Mouse (Mus musculus): ENCODE measurements around the gene Magi2. TPM values are rescaled to one million over a fixed set of nuclear protein-coding genes. Genes with fewer than 3 reads are reported as not detected.

Magi2 gene
- total RNA-seq, 2 experiments from 2014 or later = 0.08 to 0.91 TPM

GRCm38 (mm10) chr5:20578666-20579065 is 1351.8 kb downstream of the Magi2 start:
- no peak for ATAC-seq (replicated peaks; ENCODE audit: poor library complexity)

DNA sequence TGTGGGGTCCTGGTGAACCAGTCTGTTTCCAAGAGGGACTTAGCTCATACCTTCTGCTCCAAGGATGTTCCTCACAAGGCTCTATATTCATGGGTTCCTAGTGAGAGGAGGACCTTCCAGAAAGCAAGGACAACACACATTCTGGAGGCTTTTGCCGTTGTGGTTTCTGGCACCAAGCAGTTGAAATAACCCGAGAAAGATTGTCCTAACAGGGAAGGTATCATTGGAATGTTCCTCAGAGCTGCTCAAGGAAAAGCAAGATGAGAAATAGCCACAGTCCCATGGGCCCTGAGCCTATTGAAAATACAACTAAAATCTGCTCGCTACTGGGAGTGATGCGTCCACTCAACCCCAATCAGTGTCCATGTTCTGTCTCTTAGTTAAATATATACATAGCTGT is 1353.8 kb downstream of the Magi2 start:
- no peak for ATAC-seq (replicated peaks; ENCODE audit: poor library complexity)

DNA sequence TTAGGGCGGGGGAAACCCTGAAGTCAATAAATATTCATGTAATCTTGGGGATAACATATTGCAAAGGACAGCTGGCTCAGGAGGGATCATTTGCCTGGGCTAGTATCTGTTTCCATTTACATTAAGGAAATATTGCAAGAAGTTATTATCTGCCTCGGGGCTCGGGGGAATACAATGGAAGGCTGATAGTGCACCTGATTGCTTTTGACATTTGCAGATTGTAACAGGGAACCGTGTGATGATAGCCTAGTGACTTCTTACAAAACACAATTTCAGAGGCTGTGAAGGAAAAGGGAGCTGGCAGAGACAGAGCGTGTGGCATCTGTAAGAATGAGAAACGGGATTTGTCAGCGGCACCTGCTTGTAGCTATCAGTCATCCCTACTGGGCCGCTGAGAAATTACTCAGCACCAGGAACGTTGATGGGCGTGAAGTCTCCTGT is 1356.2 kb downstream of the Magi2 start:
- ATAC-seq (replicated peaks; ENCODE audit: poor library complexity) = no peak

GRCm38 (mm10) chr5:20583639-20584038 is 1356.8 kb downstream of the Magi2 start:
- no peak for ATAC-seq (replicated peaks; ENCODE audit: poor library complexity)

- no peak for ATAC-seq (replicated peaks; ENCODE audit: poor library complexity)
Observed at GRCm38 (mm10) chr5:20584769-20585168, 1357.9 kb downstream of the Magi2 start.

DNA sequence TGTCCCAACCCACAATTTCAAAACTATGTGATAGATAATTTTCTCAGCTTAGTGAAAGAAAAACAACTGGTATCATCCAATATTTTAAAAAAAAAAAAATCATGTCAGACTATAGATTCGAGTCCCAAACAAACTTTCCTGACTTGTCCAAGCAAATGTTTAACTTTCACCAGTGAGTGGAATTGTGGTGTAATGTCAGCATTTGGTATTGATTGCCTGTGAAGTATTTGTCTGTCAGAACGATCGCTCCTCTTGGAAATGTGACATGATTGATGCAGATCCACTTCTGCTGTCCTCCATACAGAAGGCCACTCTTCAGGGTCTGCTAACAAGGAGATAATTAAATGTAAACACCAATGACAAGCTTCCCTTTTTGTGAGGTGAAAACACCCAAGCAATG is 1362.9 kb downstream of the Magi2 start:
- ATAC-seq (replicated peaks; ENCODE audit: poor library complexity) = no peak

GRCm38 (mm10) chr5:20598196-20598595 is 1371.4 kb downstream of the Magi2 start:
- no peak for ATAC-seq (replicated peaks; ENCODE audit: poor library complexity)

DNA sequence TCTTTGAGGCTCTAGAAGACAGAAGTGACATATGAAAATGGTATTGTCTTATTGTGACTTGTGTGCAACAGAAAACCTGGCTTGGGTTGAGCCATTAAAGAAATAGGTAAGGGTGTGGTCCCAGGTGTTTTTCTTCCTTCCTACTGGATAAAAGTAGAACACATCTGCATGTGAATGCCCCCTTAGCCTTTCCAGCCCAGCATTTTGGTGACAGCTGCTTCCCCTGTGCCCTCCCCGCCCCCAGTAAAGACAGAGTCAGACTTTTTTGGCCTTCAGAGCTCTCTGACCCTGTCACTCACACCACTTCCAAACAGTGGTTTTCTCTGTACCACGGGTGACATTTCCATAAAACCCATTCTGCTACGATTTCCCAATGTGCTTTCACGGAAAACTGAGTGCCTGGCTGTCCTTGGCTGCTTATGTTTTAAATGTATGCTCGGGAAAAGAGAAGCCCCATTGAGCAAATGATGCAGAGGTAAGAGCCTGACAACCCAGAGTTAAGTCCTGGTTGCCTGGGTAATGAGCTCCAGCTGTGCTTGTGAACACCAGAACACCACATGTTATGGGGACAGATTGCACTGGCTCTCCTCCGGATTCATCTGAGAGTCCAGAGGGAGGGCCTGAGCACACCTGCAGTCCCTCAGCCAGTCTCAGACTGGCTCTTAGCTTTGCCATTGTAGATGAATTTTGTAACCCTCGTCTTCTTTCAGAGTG is 1377.1 kb downstream of the Magi2 start:
- ATAC-seq (replicated peaks; ENCODE audit: poor library complexity) = no peak

DNA sequence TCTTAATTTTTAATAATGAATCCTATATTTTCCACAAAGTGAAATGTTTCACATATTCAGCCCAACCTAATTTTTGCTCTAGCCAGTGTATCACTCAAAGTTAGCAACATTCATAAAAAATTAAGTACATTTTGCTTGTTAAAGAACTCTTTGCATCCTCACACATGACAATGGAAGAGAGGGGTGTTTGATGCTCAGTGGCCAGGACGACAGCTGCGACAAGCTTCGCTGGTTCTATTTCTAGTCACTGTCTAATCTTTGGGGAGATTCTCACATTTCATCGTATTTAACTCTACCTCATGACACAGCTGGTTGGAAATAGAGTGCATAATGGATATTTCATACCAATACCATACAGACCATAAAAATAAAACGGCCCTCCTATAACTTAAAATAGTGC is 1379.7 kb downstream of the Magi2 start:
- ATAC-seq (replicated peaks; ENCODE audit: poor library complexity) = no peak

- ATAC-seq (replicated peaks; ENCODE audit: poor library complexity) = no peak
Observed at GRCm38 (mm10) chr5:20607503-20607902, 1380.7 kb downstream of the Magi2 start.

DNA sequence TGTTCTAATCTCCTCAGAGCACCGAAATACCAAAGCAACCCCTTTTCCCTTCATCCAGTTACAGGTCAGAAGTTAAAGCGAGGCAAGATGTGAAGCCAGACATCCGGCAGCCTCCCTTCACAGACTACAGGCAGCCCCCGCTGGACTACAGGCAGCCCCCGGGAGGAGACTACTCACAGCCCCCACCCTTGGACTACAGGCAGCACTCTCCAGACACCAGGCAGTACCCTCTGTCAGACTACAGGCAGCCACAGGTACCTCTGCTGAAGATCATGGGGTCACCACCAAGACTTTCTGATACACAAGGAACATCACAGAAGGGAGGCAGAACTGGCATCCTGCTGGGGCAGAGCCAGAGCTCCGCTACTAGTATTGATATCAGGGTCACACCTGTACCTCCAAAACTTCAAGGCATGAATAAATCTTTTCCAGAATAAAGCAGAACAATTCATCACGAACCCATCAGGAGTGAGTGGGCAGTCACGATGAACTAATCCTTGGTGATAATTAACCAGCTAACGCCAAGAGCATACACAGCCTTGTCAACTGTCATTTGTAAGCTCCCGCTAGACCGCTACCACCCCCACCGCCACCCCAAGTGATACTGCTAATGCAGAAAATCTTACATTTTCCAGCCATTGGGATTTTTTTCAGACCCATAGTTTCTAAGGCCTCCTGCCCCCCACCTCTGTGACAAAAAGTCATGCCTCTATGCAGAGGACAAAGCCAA is 1382.5 kb downstream of the Magi2 start:
- no peak for ATAC-seq (replicated peaks; ENCODE audit: poor library complexity)

DNA sequence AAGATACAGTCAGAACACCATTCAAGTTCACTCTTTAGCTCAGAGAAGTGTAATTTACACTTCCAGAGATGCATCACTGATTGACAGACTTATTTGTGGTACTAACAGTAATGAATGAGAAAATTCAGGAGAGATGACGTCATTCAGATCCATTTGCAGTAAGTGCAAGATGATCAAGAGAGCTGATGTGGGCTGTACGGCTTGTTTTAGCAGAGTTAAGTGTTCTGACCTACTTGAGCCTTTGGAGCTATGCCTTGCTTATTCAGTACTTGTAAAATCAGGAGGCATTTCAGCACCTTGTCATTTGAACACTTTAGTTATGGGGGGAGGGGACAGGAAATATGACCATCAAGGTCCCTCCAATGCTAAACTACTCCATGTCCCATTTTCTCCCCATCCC is 1383.8 kb downstream of the Magi2 start:
- no peak for ATAC-seq (replicated peaks; ENCODE audit: poor library complexity)

DNA sequence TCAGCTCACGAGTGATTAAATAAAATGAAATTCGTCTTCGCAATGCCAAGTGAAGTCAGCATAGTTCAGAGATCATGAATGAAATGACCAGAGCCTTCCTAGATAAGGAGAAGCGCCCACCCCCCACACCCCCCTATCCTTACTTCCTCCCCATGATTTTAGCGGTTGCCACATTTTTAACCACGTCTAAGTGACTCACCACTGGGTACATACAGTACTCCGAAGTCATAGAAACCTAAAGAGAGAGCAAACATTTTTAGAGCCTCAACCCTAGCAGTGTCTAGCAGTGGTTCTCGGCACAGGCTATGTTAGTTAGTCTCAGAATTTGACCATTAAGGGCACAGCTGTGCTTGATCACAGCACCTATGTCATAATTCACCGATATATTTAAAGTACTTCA is 1385.8 kb downstream of the Magi2 start:
- peak; percentile 85 for ATAC-seq (replicated peaks; ENCODE audit: poor library complexity)

DNA sequence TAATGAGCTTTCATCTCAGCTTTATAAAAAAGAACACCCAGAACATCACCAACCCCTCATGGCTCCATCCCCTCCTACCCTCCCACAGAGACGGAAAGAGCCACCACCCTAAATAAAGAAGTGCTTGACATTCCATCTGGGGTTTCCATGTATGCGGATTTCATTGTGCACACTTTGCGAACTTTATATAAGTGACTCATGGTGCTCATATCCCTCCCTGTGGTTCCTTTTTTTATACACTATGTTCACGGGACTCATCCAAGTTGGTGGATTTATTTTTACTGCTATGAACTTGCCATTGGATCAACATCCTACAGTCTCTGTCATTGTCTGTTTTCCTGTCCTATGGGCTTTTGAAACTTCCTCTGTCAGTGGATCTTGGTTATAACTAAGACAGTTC is 1388.1 kb downstream of the Magi2 start:
- no peak for ATAC-seq (replicated peaks; ENCODE audit: poor library complexity)

DNA sequence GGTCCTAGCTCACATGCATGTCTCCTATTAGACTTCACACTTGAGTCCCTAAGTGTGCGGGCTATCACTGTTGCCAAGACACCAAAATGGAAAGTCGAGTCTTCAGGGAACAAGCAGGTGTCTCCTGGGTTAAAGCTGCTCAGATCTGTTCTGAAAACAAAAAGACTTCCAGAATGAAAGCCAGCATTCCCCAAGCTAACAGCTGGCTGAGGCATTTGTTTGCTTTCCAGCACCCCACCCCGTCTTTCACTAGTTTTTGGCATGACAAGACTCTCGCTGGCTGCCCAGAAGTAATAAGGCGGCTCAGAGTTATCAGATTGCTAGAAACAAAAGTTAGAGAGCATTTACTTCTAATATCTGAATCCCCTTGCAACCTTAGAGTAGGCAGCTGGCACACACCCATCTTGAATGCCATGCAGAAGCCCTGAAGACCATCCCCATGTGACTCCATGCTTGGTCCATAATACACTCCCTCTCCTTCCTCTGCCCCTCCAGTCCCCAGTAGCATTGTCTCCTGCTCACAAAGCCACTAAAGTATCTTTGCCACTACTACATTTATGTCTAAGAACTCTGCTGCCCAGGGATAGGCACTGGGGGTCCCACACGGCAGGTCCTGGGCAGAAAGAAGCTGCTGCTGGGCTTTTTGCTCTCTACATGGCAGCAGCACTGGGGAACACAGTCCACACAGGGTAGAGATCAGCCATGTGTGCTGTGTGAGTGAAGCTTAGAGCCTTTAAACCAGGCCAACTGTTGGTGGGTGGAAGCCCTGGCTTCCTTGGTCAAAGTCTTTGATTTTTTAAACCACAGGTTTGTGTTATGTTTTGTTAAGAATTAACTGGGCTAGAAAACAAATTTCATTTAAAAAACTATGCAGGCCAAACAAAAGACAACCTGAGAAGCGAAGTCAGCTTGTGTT is 1394.0 kb downstream of the Magi2 start:
- ATAC-seq (replicated peaks; ENCODE audit: poor library complexity) = no peak

- no peak for ATAC-seq (replicated peaks; ENCODE audit: poor library complexity)
Observed at GRCm38 (mm10) chr5:20622417-20622816, 1395.6 kb downstream of the Magi2 start.

GRCm38 (mm10) chr5:20622837-20623573 is 1396.2 kb downstream of the Magi2 start:
- ATAC-seq (replicated peaks; ENCODE audit: poor library complexity) = no peak

DNA sequence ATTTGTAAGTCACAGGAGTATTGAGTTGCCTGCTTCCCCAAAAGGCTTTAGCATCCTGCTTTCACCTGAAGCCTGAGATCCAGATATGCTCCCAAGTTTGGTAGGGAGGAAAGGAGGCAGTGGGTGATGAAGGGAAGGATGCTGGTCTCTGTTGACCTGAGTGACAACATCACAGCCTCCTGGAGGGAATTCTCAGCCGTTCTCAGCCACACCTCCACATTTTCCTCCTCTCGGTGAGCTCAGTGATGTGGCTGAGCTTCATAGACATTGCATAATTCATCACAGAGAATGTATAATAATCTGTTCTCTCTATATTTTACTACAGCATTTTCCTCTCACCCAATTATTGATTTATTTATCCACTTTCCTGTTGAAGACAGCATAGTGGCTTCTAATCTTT is 1398.3 kb downstream of the Magi2 start:
- ATAC-seq (replicated peaks; ENCODE audit: poor library complexity) = no peak

DNA sequence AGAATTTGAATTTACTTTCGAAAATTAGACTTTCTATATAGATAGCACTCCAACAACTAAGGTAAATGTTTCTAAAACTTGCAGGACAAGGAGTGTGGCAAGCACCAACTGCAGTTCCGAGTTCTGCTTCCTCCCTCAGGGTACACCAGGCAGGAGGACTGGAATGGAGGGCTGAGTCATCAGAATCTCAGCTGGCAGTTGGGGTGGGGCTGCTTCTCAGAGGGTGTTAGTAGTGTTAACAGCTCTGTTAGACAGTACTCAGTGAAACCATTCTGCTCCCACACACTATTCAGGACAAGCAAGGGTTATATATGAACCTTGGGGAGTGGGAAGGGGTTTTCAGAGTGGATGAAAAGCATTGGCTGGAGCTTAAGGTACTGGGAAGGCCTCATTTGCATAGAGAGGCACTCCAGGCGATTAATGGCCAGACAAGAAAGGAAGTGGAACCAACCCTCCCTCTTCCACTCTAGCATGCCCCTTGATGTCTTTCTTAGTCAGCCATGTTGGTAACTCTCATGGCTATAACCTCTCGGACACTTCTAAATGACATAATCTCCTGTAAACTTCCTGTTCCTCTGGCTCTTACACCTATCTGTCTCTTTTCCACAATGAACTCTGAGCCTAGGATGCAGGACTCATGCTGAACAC is 1402.2 kb downstream of the Magi2 start:
- ATAC-seq (replicated peaks; ENCODE audit: poor library complexity) = peak; percentile 72

GRCm38 (mm10) chr5:20634046-20634769 is 1407.4 kb downstream of the Magi2 start:
- no peak for ATAC-seq (replicated peaks; ENCODE audit: poor library complexity)

All from megakaryocyte progenitor cell, adult 5-6 weeks (primary cell).